25 mouse cellular contexts compared by ENCODE assay signal in the genomic region with DNA sequence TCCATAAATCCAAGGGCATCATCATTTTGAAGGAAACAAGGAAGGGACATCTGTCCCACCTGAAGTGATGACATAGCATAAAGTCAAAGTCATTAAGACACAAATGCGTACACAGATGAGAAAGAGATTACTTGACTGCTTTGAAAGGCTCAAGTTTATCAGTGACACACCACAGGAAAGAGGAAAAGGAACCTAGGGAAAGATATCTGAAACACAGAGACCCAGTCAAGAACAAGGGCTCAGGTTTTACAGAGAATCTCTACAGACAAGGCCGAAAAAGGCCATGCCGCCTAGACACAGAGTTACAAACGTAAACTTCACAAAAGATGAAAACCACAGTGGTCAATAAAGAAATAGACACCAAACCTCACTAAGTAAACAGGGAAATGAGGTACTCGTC.
A peak's percentile ranks its signal among the peaks of the same experiment; 100 is the strongest.
DNase-seq lines count a peak whose midpoint lies in the region; ATAC-seq and TF ChIP-seq lines count a peak whose summit lies in the region.
"Had no signal": no experiment of that assay in that cellular context is flagged by ENCODE, and none has a peak within 500 bp of the region (broad histone marks: within the 10 kb centered on the region; RNA-seq: fewer than 3 reads in every experiment).

No protein-coding gene starts in this region.

- H3K9me3 ChIP-seq in MEL (replicated peaks; ENCODE audit: insufficient read depth, low read length) = no peaks in the 10 kb centered on the region
- no peaks in the 10 kb centered on the region for H3K9me3 ChIP-seq in limb, embryonic 12.5 days
- no peaks in the 10 kb centered on the region for H3K9me3 ChIP-seq in stomach, postnatal 0 days (ENCODE audit: control insufficient read depth, low read length)
- H3K9me3 ChIP-seq: embryonic facial prominence, embryonic 10.5 days; embryonic facial prominence, embryonic 12.5 days; forebrain, embryonic 13.5 days; forebrain, embryonic 15.5 days; G1E had no signal

- 77% methylated on average over 5 of the region's 5 CpGs for WGBS in limb, embryonic 12.5 days
- WGBS in stomach, postnatal 0 days = 81% methylated on average over 5 of the region's 5 CpGs

- intact Hi-C loops in left cerebral cortex, adult 2 months (cut with DNase I) = no loop called here

- H3K79me2 ChIP-seq in MEL (ENCODE audit: control insufficient read depth, insufficient read depth, low read length, poor library complexity) = no peaks in the 10 kb centered on the region

- peak overlapping the region; percentile 60 for H3K9ac ChIP-seq in MEL (ENCODE audit: control insufficient read depth, low read depth, low read length, poor library complexity, severe bottlenecking)
- no peak overlapping the region for H3K9ac ChIP-seq in limb, embryonic 12.5 days (replicated peaks)
- no peak overlapping the region for H3K9ac ChIP-seq in stomach, postnatal 0 days (ENCODE audit: low read length)
- H3K9ac ChIP-seq: embryonic facial prominence, embryonic 12.5 days; forebrain, embryonic 13.5 days; forebrain, embryonic 15.5 days; forebrain, postnatal 0 days had no signal

- DNase-seq in MEL (ENCODE audit: low read depth, low spot score) = peak; percentile 88
- DNase-seq in stomach, postnatal 0 days (ENCODE audit: low spot score) = no peak
- no peak for DNase-seq in layer of hippocampus, adult 8-10 months (ENCODE audit: low spot score in 2 of 2)
- no peak for DNase-seq in layer of hippocampus, adult 9-11 months
- no peak for DNase-seq in left cerebral cortex, adult 2 months (ENCODE audit: extremely low spot score in 1 of 2, low spot score in 2 of 2)
- DNase-seq: adrenal gland, adult 8-10 months; adrenal gland, postnatal 14 days; adrenal gland, postnatal 36 days; B cell, adult 2 months; cerebellum, adult 11-12 months; cerebellum, adult 2 months; cerebellum, adult 9-10 months; cerebellum, postnatal 10 days; cerebellum, postnatal 36 days; forebrain, postnatal 0 days had no signal

- H3K27ac ChIP-seq in MEL (ENCODE audit: control insufficient read depth, low read depth, low read length) = peak overlapping the region; percentile 99
- H3K27ac ChIP-seq in limb, embryonic 12.5 days = peak overlapping the region; percentile 13; the same call in 1 of the 2 replicates
- no peak overlapping the region for H3K27ac ChIP-seq in stomach, postnatal 0 days (replicated peaks)
- H3K27ac ChIP-seq in left cerebral cortex, adult 2 months = no peak overlapping the region
- H3K27ac ChIP-seq: embryonic facial prominence, embryonic 10.5 days; embryonic facial prominence, embryonic 12.5 days; forebrain, embryonic 13.5 days; forebrain, embryonic 15.5 days had no signal

- no peak for TF ChIP-seq RAD21 in MEL (IDR thresholded peaks at IDR 0.05; ENCODE audit: low read depth, low read length)

- no peak for TF ChIP-seq CTCF in MEL (IDR thresholded peaks at IDR 0.05 in 2 of 3, conservative IDR thresholded peaks at IDR 0.05 in 1 of 3; ENCODE audit: control insufficient read depth in 1 of 3, insufficient read depth in 1 of 3, low read depth in 2 of 3, low read length in 3 of 3, poor library complexity in 1 of 3, severe bottlenecking in 1 of 3)
- TF ChIP-seq CTCF in stomach, postnatal 0 days (IDR thresholded peaks at IDR 0.05; ENCODE audit: low read depth) = no peak
- TF ChIP-seq CTCF in left cerebral cortex, adult 2 months (IDR thresholded peaks at IDR 0.05) = no peak

- H3K4me1 ChIP-seq in MEL (ENCODE audit: control insufficient read depth in 1 of 2, insufficient read depth in 2 of 2, low read length in 2 of 2) = peaks cover 46 to 58% of the 10 kb centered on the region in 2 experiments
- peaks cover 42% of the 10 kb centered on the region for H3K4me1 ChIP-seq in limb, embryonic 12.5 days (replicated peaks)
- no peaks in the 10 kb centered on the region for H3K4me1 ChIP-seq in stomach, postnatal 0 days (replicated peaks; ENCODE audit: control insufficient read depth, insufficient read depth)
- H3K4me1 ChIP-seq: embryonic facial prominence, embryonic 12.5 days; forebrain, embryonic 13.5 days; forebrain, embryonic 15.5 days had no signal

- peak; percentile 96 to 98 for TF ChIP-seq EP300 in MEL (IDR thresholded peaks at IDR 0.05; ENCODE audit: low read depth in 1 of 2, low read length in 2 of 2)
- TF ChIP-seq EP300 in stomach, postnatal 0 days (optimal IDR thresholded peaks at IDR 0.05) = no peak

- H3K4me3 ChIP-seq in MEL (ENCODE audit: control insufficient read depth in 1 of 2, insufficient read depth in 1 of 2, low read depth in 2 of 2, low read length in 2 of 2) = peak overlapping the region; percentile 4 to 20
- no peak overlapping the region for H3K4me3 ChIP-seq in limb, embryonic 12.5 days (replicated peaks)
- no peak overlapping the region for H3K4me3 ChIP-seq in stomach, postnatal 0 days (ENCODE audit: low read depth, low read length)
- no peak overlapping the region for H3K4me3 ChIP-seq in left cerebral cortex, adult 2 months
- H3K4me3 ChIP-seq: embryonic facial prominence, embryonic 10.5 days; embryonic facial prominence, embryonic 12.5 days; forebrain, embryonic 13.5 days; forebrain, embryonic 15.5 days had no signal

- peaks cover 0 to 60% of the 10 kb centered on the region in 2 experiments; a peak in 2 of 4 replicates for H3K36me3 ChIP-seq in MEL (ENCODE audit: control insufficient read depth in 1 of 2, insufficient read depth in 2 of 2, low read length in 2 of 2)
- no peaks in the 10 kb centered on the region for H3K36me3 ChIP-seq in limb, embryonic 12.5 days
- no peaks in the 10 kb centered on the region for H3K36me3 ChIP-seq in stomach, postnatal 0 days (ENCODE audit: control insufficient read depth, insufficient read depth, low read length)
- H3K36me3 ChIP-seq: embryonic facial prominence, embryonic 10.5 days; embryonic facial prominence, embryonic 12.5 days; forebrain, embryonic 15.5 days; G1E had no signal

- no peak; a peak in 1 of 4 replicates for TF ChIP-seq POLR2A in MEL (IDR thresholded peaks at IDR 0.05; ENCODE audit: control insufficient read depth in 1 of 2, insufficient read depth in 1 of 2, low read depth in 1 of 2, low read length in 2 of 2, poor library complexity in 1 of 2)

- no peaks in the 10 kb centered on the region for H3K27me3 ChIP-seq in MEL (ENCODE audit: control insufficient read depth in 1 of 2, insufficient read depth in 2 of 2, low read length in 2 of 2)
- no peaks in the 10 kb centered on the region for H3K27me3 ChIP-seq in limb, embryonic 12.5 days
- H3K27me3 ChIP-seq in stomach, postnatal 0 days (ENCODE audit: control insufficient read depth, insufficient read depth, low read length) = no peaks in the 10 kb centered on the region
- H3K27me3 ChIP-seq: embryonic facial prominence, embryonic 12.5 days; forebrain, embryonic 13.5 days; forebrain, embryonic 15.5 days had no signal

- ATAC-seq in common myeloid progenitor, adult 5-6 weeks (replicated peaks; ENCODE audit: low read depth, poor library complexity, severe bottlenecking) = peak; percentile 28; the same call in 1 of the 2 replicates
- ATAC-seq in limb, embryonic 12.5 days (ENCODE audit: insufficient number of reproducible peaks, insufficient read depth, low FRiP score, low TSS enrichment, low read depth) = no peak
- ATAC-seq in stomach, postnatal 0 days (ENCODE audit: low FRiP score, low TSS enrichment) = no peak
- ATAC-seq: activated CD4-positive, CD25-positive, alpha-beta regulatory T cell, adult 4 months; CD4-positive, CD25-positive, alpha-beta regulatory T cell, adult 4 months; forebrain, embryonic 13.5 days; forebrain, embryonic 15.5 days; forebrain, postnatal 0 days; Patski had no signal

- H3K4me2 ChIP-seq in limb, embryonic 12.5 days = no peak overlapping the region
- H3K4me2 ChIP-seq in stomach, postnatal 0 days (replicated peaks; ENCODE audit: low read depth) = no peak overlapping the region
- H3K4me2 ChIP-seq: embryonic facial prominence, embryonic 12.5 days; forebrain, embryonic 13.5 days; forebrain, embryonic 15.5 days had no signal

TF ChIP-seq in MEL, 35 proteins besides CTCF, POLR2A, EP300 and RAD21 (continues in another document):
- TF ChIP-seq ZKSCAN1 (IDR thresholded peaks at IDR 0.05; ENCODE audit: low read depth, low read length) (no peak), MYC (IDR thresholded peaks at IDR 0.05; ENCODE audit: low read depth, low read length) (peak; percentile 79), UBTF (IDR thresholded peaks at IDR 0.05; ENCODE audit: borderline replicate concordance, insufficient read depth, low read depth, low read length) (no peak), E2F4 (IDR thresholded peaks at IDR 0.05; ENCODE audit: borderline replicate concordance, low read depth, low read length) (no peak), MAX (IDR thresholded peaks at IDR 0.05; ENCODE audit: low read length) (no peak; the same call in 1 of the 2 replicates), POLR2AphosphoS5 (IDR thresholded peaks at IDR 0.05; ENCODE audit: borderline replicate concordance, low read depth, low read length) (no peak), ZMIZ1 (IDR thresholded peaks at IDR 0.05; ENCODE audit: low read depth, low read length) (peak; percentile 86), USF2 (IDR thresholded peaks at IDR 0.05; ENCODE audit: borderline replicate concordance in 1 of 2, insufficient read depth in 1 of 2, low read depth in 1 of 2, low read length in 2 of 2) (no peak), TBP (IDR thresholded peaks at IDR 0.05; ENCODE audit: low read depth, low read length) (no peak; the same call in 1 of the 2 replicates), MXI1 (IDR thresholded peaks at IDR 0.05; ENCODE audit: low read depth, low read length) (peak; percentile 60; the same call in 1 of the 2 replicates), RCOR1 (IDR thresholded peaks at IDR 0.05; ENCODE audit: low read depth, low read length) (peak; percentile 91), GATA1 (IDR thresholded peaks at IDR 0.05; ENCODE audit: low read depth, low read length) (peak; percentile 98), ETS1 (IDR thresholded peaks at IDR 0.05; ENCODE audit: low read depth, low read length) (peak; percentile 98), ELF1 (IDR thresholded peaks at IDR 0.05; ENCODE audit: low read depth, low read length) (no peak), MAFK (IDR thresholded peaks at IDR 0.05; ENCODE audit: borderline replicate concordance, low read depth, low read length) (peak; percentile 97), MEF2A (IDR thresholded peaks at IDR 0.05; ENCODE audit: extremely low read depth, insufficient replicate concordance, low read depth, low read length, poor library complexity, severe bottlenecking) (no peak), CHD2 (IDR thresholded peaks at IDR 0.05; ENCODE audit: low read length) (peak; percentile 15; the same call in 1 of the 2 replicates), JUND (IDR thresholded peaks at IDR 0.05; ENCODE audit: low read depth, low read length) (peak; percentile 75; the same call in 1 of the 2 replicates), TAL1 (IDR thresholded peaks at IDR 0.05; ENCODE audit: low read length) (peak; percentile 35; the same call in 1 of the 2 replicates), ZNF384 (IDR thresholded peaks at IDR 0.05; ENCODE audit: low read depth, low read length) (0 out of 2 replicates have a peak, but pooled peaks have one; percentile 1), USF1 (IDR thresholded peaks at IDR 0.05; ENCODE audit: low read depth, low read length) (no peak), ZC3H11A (IDR thresholded peaks at IDR 0.05; ENCODE audit: low read depth, low read length) (no peak)

Comparison
In these comparisons a context has a peak if more than half of its experiments do, and no peak if none do; other contexts are left out.
1. H3K27ac ChIP-seq: peak in MEL (single experiment) and limb, embryonic 12.5 days (single experiment); none in stomach, postnatal 0 days (single experiment) and left cerebral cortex, adult 2 months (single experiment).
2. H3K4me3 ChIP-seq: peak in MEL (2 of 2); none in limb, embryonic 12.5 days (single experiment), stomach, postnatal 0 days (single experiment) and left cerebral cortex, adult 2 months (single experiment).